16 mouse cellular contexts compared by ENCODE assay signal in the genomic region with DNA sequence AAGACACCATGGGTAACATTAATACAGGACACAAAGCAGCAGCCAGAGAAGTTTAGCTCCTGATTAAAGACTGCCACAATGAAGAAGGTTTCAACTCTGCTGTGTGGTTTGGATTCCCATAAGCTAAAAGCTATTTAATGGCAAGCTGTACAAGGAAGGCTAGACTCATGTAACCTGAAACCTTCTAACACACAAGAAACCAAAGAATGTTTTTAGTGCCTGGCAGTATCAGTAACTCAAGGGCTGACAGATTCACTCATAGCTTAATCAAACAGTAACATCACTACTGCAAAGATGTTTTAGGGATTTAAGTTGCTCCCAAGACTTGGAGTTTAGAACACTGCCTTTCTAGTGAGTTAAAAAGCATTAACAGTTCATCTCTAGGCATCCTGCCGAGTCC.
"Had no signal": no experiment of that assay in that cellular context is flagged by ENCODE, and none has a peak within 500 bp of the region (broad histone marks: within the 10 kb centered on the region; RNA-seq: fewer than 3 reads in every experiment).

No protein-coding gene starts in this region.

- H3K4me1 ChIP-seq: liver, embryonic 13.5 days; midbrain, embryonic 10.5 days; midbrain, embryonic 13.5 days; neural tube, embryonic 13.5 days; stomach, embryonic 15.5 days had no signal

- H3K9me3 ChIP-seq: liver, embryonic 13.5 days; midbrain, embryonic 10.5 days; midbrain, embryonic 13.5 days; neural tube, embryonic 13.5 days; stomach, embryonic 15.5 days had no signal

- H3K27me3 ChIP-seq: liver, embryonic 13.5 days; midbrain, embryonic 13.5 days; neural tube, embryonic 13.5 days; stomach, embryonic 15.5 days had no signal

- DNase-seq: kidney, adult 2 months; kidney, postnatal 4 days; left cerebral cortex, postnatal 4 days; liver, embryonic 13.5 days; lung, adult 2 months; retina, postnatal 1 day; right cerebral cortex, postnatal 25 days; spleen, adult 18-20 months; thymus, postnatal 25 days had no signal

- H3K4me2 ChIP-seq: liver, embryonic 13.5 days; midbrain, embryonic 13.5 days; neural tube, embryonic 13.5 days; stomach, embryonic 15.5 days had no signal

- H3K9ac ChIP-seq: liver, embryonic 13.5 days; midbrain, embryonic 13.5 days; neural tube, embryonic 13.5 days; stomach, embryonic 15.5 days had no signal

- H3K4me3 ChIP-seq: liver, embryonic 13.5 days; midbrain, embryonic 10.5 days; midbrain, embryonic 13.5 days; myocyte; neural tube, embryonic 13.5 days; stomach, embryonic 15.5 days had no signal

- H3K27ac ChIP-seq: liver, embryonic 13.5 days; macrophage; midbrain, embryonic 10.5 days; midbrain, embryonic 13.5 days; neural tube, embryonic 13.5 days; stomach, embryonic 15.5 days had no signal

- ATAC-seq: midbrain, embryonic 13.5 days; midbrain, embryonic 16.5 days had no signal
